Mouse (Mus musculus) heart, postnatal 10 days (tissue): ENCODE results near the gene Ccdc182. TPM values are rescaled to one million over a fixed set of nuclear protein-coding genes. Genes with fewer than 3 reads are reported as not detected.

Experiments used
- DNase-seq, 2 experiments: peaks; one replicate each; pipeline ENCODE4 v3.0.0; 2021
- intact Hi-C: fragments of 180-260 bp; cut with DNase I; formaldehyde crosslinking; loops from one replicate; pipeline ENCODE4 v1.15.1; 2025
- total RNA-seq, 2 experiments: library from RNA; stranded (reverse); gene quantifications; 2 replicates each; pipeline ENCODE4 v1.2.3; 2021

Ccdc182 gene
- total RNA-seq, 2 experiments from 2014 or later: not detected

- no peak for DNase-seq
- intact Hi-C loops: loop anchor here (5.0 kb wide), 1 partner anchor 86 kb away; no protein-coding TSS in a partner anchor
These were observed 17.7 kb downstream of the Ccdc182 start for GRCm38 (mm10) chr11:88311606-88312005.

GRCm38 (mm10) chr11:88313512-88313911, 19.7 kb downstream of the Ccdc182 start:
- no peak for DNase-seq
- intact Hi-C loops: loop anchor here (5.0 kb wide), 1 partner anchor 84 kb away; no protein-coding TSS in a partner anchor

GRCm38 (mm10) chr11:88314471-88314870, 20.6 kb downstream of the Ccdc182 start:
- DNase-seq: no peak
- intact Hi-C loops: loop anchor here (5.0 kb wide), 1 partner anchor 83 kb away; no protein-coding TSS in a partner anchor

GRCm38 (mm10) chr11:88315393-88315792, 21.5 kb downstream of the Ccdc182 start:
- no peak for DNase-seq
- intact Hi-C loops: no loop called here

GRCm38 (mm10) chr11:88318850-88319249, 25.0 kb downstream of the Ccdc182 start:
- peak; percentile 49 to 53 for DNase-seq
- intact Hi-C loops: loop anchor here (1.0 kb wide), 1 partner anchor 53 kb away; no protein-coding TSS in a partner anchor

- intact Hi-C loops: no loop called here
- DNase-seq: no peak
These were observed 33.2 kb downstream of the Ccdc182 start for GRCm38 (mm10) chr11:88327016-88327415.

GRCm38 (mm10) chr11:88328813-88329595, 35.1 kb downstream of the Ccdc182 start:
- DNase-seq: no peak
- intact Hi-C loops: no loop called here

GRCm38 (mm10) chr11:88330799-88331198, 36.9 kb downstream of the Ccdc182 start:
- peak; percentile 57 to 64 for DNase-seq
- intact Hi-C loops: no loop called here

- intact Hi-C loops: no loop called here
These were observed 37.9 kb downstream of the Ccdc182 start for GRCm38 (mm10) chr11:88331722-88332121.

GRCm38 (mm10) chr11:88332309-88332934, 38.6 kb downstream of the Ccdc182 start:
- intact Hi-C loops: no loop called here

More at GRCm38 (mm10) chr11:88331722-88332121, 37.9 kb downstream of the Ccdc182 start:
- DNase-seq: no peak

GRCm38 (mm10) chr11:88334893-88335292, 41.0 kb downstream of the Ccdc182 start:
- intact Hi-C loops: no loop called here
- no peak for DNase-seq

More at GRCm38 (mm10) chr11:88332309-88332934, 38.6 kb downstream of the Ccdc182 start:
- no peak for DNase-seq

GRCm38 (mm10) chr11:88337926-88338325, 44.1 kb downstream of the Ccdc182 start:
- no peak for DNase-seq

More at GRCm38 (mm10) chr11:88337926-88338325, 44.1 kb downstream of the Ccdc182 start:
- intact Hi-C loops: no loop called here

Other genes with a start within 250 kb of the Ccdc182 start
- 100 to 1,000 TPM; 156 to 160 TPM for gene Srsf1, start 246.7 kb upstream of the Ccdc182 start, total RNA-seq
- gene Vezf1, start 225.8 kb upstream of the Ccdc182 start, total RNA-seq: 10 to 100 TPM; 44.9 to 45.7 TPM
- 10 to 100 TPM; 45.6 to 48.4 TPM for gene Cuedc1, start 196.0 kb upstream of the Ccdc182 start, total RNA-seq
- 100 to 1,000 TPM; 250 to 256 TPM for gene Mrps23, start 89.7 kb upstream of the Ccdc182 start, total RNA-seq